Mouse (Mus musculus) kidney, adult 11 months (tissue): Measurements from ENCODE around the gene Fam178b.
"Not testable (repeated sequence)": the region's sequence is repeated elsewhere in the genome, so short reads cannot be mapped to it uniquely, and the experiment has no call there.

Source experiments
- DNase-seq: peaks from one replicate; pipeline ENCODE4 v3.0.0; 2022

Fam178b gene

DNA sequence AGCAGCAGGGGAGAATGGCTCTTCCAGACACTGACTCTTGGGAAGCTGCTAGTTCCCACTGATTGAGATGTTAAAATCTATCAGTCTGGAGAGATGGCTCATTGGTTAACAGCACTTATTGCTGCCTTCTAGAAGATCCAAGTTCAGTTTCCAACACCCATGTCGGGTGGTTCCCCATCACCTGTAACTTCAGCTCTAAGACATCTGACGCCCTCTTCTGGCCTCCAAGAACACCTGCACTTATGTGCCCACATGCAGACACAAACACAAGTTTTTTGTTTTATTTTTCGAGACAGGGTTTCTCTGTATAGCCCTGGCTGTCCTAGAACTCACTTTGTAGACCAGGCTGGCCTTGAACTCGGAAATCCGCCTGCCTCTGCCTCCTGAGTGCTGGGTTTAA, 67.0 kb downstream of the Fam178b start:
- not testable (repeated sequence) for DNase-seq

- DNase-seq, result no peak
Measured at GRCm38 (mm10) chr1:36615188-36615587, 67.8 kb downstream of the Fam178b start.

DNA sequence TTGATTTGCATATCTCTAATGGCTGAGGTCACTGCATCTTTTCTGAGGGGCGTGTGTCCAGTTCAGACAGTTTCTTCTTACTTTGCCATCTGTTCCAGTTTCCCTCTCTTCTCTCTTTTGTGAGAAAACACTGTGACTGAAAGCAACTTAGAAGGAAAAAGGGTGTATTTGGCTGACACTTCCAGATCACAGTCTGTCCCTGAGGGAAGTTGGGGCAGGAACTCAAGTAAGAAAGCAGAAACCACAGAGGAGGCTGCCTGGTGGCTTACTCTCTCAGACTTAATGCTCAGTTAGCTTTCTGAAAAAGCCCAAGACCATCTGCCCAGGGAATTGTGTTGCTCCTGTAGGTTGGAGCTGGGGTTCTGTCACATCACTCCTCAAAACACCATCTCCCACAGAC, 68.4 kb downstream of the Fam178b start:
- no peak for DNase-seq

- no peak for DNase-seq
Measured at GRCm38 (mm10) chr1:36613374-36613895, 69.5 kb downstream of the Fam178b start.

GRCm38 (mm10) chr1:36612362-36612761, 70.6 kb downstream of the Fam178b start:
- no peak for DNase-seq

GRCm38 (mm10) chr1:36611449-36612123, 71.4 kb downstream of the Fam178b start:
- DNase-seq, result no peak

DNA sequence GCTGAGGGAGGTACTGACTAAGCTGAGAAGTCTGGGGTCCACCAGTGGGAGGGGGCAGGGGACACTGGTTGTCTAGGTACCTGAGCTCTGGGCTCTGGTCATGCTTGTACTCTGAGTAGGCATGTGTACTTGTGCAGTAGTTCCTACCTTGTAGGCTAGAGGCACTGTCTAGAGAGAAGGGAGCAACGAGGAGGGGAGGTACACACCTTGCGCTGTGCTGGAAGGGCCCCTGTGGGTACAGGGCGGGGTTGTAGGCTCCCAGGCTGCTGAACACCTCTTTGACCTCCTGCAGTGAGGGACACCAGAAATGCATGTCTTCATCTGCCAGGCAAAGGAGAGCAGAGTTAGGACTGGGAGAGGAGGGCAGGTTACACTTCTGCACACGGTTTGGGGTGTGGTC, 74.8 kb downstream of the Fam178b start:
- no peak for DNase-seq

DNA sequence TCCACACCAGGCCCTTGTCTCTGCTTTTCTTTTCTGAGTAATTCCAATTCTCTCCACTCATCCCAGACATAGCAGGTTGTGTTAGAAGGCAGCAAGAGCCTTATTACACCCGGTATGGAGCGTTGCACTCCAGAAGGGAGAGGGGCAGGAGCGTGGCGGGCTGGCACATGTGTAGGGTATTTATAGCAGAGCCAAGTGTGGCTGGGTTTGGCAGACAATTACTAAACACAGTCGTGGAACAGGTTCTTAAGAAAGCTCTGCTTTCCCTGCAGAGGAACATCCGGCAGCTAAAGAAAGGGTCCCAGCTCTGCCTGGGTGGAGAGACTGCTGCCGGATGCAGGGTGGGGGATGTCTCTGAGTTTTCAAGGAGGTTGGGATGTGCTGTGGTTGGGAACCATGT, 76.0 kb downstream of the Fam178b start:
- no peak for DNase-seq

GRCm38 (mm10) chr1:36604254-36605156, 78.5 kb downstream of the Fam178b start:
- DNase-seq, result peak; percentile 89

DNA sequence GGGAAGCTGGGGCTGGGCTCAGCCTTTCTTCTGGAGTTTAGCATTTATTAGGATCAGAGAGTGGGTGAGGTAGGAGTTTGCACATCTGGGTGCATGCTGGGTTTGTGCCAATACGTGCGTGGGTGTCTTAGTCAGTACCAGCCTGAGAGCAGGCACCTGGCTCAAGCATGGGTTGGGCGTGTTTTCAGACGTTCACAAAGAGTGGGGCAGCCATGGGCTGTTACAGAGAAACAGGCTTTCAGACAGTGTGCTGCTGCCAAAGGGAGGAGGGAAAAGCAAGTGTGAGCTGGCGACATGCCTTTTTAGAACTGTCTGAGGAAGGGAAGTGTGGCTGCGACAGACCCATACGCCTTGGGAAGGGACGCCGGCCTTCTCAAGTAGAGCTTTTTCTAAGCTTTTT, 79.6 kb downstream of the Fam178b start:
- DNase-seq, result no peak

GRCm38 (mm10) chr1:36602271-36602670, 80.7 kb downstream of the Fam178b start:
- DNase-seq, result no peak

- no peak for DNase-seq
Measured at GRCm38 (mm10) chr1:36598411-36598810, 84.6 kb downstream of the Fam178b start.

DNA sequence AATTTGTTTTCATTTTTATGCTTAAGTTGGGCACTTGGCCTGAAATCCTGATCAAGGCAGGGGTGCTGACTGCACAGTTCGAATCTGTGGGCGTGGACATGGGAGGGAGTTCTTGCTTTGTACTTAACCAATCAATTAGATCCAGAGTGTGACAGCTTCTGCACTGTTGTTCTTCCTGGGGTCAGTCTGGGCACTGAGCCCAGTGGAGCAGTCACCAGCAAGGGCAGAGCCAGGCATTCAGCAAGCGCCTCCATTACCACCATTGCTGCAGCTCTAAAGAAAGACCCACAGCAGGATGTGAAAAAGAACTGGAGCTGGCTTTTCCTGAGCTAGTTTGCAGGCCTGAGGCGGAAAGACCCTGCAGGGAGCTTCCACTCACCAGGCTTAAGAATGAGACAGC, 86.9 kb downstream of the Fam178b start:
- DNase-seq, result peak; percentile 64

DNA sequence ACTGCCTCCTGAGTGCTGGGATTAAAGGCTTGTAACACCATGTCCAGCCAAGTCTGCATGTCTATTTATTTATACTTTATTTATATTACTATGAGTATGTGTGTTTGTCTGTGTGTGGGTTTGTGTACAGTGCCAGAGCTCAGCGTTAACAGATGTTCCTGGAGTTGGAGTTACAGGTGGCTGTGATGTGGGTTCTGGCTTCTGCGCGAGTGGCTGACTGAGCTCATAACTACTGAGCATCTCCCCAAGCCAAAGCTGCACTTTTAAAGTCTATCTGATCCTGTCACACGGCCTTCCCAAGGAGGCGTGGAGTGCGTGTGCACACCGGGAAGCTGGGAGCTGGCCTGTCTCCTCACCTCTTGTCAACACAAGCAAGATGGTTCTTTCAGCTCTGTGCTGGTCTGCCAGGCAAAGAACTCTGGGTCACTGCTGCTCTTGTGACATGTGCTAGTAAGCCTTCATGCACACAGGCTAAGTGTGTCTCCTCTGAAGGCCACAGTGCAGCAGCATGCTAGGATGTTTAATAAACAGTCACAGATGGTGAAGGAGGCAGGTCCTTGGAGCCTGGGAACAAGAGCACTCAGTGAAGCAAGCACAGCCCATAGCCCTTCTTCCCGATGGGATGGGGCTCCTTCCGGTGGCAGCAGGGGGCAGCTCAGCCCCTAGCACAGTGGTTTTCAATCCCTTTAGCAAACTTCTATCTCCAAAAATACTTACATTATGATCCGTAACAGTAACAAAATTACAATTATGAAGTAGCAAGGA, 87.6 kb downstream of the Fam178b start:
- DNase-seq, result no peak

DNA sequence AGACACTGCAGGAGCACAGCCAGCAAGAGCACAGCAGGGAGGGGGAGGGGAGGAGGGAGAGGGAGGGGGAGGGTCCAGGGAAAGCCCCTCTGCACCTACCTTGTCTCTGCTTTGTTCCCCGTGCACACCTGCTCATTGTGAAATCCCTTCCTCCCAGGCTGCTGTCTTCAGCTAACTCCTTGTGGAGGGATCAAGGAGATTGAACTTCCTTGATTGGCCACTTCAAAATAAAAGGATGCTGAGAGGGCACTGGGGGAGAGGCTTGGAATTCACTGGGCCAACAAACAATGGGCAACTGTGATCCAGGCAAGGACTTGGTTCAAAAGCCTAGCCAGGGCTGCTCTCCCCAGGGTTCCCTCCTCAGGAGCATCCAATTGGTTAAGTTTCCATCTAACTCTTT, 89.9 kb downstream of the Fam178b start:
- DNase-seq, result no peak

DNA sequence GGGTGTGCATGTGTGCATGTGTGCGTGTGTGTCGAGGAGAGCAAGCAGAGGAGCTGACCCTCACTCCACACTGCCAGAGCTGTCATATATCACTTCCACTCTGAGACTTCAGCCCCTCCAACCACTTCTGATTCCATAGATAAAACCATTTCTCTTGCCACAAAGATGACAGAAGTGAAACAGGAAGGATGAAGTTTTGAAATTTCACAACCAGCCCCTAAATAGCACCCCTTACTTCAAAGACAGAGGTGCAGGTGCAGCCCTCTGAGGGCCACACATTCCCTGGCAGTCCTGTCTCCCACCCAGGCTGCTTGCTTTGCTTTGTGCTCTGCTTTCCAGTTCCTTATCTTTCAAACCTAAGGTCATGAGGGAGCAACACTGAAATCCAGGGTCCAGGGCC, 91.6 kb downstream of the Fam178b start:
- DNase-seq, result no peak

- no peak for DNase-seq
Measured at GRCm38 (mm10) chr1:36590664-36591063, 92.3 kb downstream of the Fam178b start.

DNA sequence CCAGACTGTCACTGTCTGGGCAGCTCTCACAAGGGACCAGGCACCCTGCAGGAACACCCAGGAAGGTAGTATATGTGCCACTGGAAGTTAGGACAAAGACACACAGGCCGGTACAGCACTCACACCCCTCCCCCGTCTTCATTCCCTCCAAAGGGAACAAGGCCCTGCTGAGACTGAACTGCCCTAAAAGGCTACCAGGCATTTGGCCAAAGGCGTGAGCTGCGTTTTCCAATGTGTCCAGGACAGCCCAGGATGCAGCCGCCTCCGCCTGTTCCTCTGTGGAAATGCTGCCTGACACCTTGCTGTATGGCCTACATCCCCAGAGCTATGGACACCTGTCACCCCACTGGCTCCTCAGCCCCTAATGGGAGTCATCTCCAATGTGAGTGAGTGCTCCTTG, 93.5 kb downstream of the Fam178b start:
- peak; percentile 51 for DNase-seq

- DNase-seq, result no peak
Measured at GRCm38 (mm10) chr1:36588476-36589450, 94.2 kb downstream of the Fam178b start.

GRCm38 (mm10) chr1:36587860-36588259, 95.1 kb downstream of the Fam178b start:
- DNase-seq, result no peak

DNA sequence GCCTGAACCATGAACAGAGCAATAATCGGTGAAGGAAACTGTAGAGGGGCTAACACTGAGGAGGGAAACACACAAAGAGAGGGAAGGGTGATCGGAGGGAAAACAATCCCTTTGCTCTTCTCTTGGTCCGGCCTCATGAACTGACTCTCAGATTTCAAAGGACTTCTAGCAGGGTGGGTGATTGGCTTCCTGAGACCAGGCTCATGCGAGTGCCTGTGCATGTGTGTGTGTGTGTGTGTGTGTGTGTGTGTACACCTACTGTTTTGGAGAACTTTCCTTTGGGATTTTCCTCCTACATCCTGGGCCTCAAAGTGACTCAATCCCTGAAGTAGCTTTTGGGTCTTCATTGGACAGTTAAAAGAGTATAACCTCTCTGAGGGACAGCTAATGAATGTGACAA, 96.7 kb downstream of the Fam178b start:
- DNase-seq, result no peak
